Mouse (Mus musculus): ENCODE data around the gene Trpt1.
"Not testable (repeated sequence)": the region's sequence is repeated elsewhere in the genome, so short reads cannot be mapped to it uniquely, and the experiment has no call there.

Gene Trpt1

DNA sequence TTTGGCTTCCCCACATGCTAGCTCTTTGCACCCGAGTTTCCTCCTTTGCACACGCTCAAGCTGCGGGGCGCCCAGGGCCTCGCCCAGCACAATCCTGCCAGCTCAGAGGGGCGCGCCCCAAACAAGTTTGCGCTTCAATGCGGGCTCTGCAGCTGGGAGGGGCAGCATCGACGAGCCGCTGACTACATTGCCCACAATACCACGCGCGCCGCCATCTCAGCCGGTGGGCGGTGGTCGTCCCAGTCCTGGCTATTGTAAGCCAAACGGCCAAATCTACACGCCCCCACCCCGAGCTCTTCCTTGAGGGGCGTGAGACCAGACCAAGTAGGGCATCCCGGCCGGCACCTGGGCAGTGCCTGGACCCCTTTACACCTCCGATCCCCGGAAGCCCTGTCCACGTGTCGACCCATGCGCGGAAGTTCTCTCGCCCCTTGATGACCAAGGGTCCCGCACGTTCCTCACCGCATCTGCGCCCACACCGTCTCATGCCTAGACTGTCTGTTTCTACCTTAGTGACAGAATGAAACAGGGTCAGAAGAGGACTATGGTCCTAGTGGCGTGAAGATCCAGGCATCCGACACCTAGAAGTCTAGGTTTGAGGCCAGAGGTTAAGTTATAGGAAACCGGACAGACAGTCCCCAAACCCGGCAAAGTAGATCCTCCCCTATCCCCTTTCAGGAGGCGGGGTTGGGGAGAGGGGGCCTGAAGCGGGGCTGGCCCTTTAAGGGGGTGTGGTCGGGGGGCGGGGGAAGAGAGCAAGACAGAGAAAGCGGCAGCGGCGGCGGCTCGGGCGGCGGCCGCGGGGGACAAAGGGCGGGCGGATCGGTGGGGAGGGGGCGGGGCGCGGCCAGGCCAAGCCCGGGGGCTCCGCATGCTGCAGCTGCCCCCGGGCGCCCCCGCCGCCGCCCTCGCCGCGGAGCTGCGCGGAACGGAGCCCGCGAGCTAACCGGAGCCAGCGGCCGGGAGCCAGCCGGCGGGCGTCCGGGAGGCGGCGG, 21.4 kb upstream of the Trpt1 start, which contains the start of gene Ppp1r14b:
TSS of gene Ppp1r14b (plus strand) at position 758 of the 995 bp plus-strand sequence.
- DNase-seq (ENCODE audit: inconsistent ontology term) = peak; percentile 96

DNA sequence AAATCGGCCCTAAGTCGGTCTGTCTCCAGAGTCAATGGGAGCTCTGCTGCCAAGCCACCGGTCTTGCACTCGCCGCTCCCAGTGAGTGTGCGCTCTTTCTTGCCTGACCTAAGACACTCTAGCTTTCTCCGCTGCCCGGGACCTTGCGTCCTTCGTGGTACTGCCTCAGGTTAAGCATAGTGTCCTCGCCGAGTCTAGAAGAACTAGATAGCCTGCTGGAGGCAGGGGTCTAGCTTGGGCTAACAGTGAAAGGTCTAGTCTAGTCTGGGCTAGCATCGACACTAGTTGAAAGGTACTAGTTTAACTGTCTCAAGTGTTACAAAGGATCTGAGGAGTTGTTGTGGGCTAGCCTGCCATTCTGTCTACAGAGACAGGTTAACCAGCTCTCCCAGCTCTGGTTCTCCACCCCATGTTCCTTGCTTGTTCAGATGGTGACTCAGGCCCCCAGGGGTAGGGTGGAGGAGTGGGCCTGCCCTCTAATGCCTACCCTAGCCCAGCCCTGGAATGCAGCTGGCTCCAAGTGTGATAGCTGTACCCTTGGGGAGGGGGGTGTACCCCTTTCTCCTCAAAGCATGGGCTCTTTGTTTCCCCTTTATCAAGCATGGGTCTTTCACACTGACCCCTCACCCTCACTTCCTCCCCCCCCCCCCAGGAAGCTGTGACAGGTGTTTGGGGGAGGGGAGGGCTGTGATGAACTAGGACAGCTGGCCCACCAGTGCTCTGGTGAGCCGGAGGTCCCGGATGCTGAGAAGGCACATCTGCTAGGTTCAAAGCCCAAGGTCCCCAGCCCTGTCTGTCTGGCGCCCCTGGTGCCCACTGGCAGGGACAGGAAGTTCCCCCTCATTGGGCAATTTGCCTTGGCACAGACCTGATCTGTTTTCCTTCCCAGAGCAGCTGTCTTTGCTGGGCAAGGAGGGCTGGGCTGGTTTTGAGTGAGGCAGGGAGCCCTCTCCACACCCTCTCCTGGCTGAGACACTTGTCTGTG, 20.1 kb upstream of the Trpt1 start, which contains the start of gene Plcb3:
TSS of gene Plcb3 (minus strand) at position 934 of the 985 bp plus-strand sequence.
- peak; percentile 77 for DNase-seq (ENCODE audit: inconsistent ontology term)

DNA sequence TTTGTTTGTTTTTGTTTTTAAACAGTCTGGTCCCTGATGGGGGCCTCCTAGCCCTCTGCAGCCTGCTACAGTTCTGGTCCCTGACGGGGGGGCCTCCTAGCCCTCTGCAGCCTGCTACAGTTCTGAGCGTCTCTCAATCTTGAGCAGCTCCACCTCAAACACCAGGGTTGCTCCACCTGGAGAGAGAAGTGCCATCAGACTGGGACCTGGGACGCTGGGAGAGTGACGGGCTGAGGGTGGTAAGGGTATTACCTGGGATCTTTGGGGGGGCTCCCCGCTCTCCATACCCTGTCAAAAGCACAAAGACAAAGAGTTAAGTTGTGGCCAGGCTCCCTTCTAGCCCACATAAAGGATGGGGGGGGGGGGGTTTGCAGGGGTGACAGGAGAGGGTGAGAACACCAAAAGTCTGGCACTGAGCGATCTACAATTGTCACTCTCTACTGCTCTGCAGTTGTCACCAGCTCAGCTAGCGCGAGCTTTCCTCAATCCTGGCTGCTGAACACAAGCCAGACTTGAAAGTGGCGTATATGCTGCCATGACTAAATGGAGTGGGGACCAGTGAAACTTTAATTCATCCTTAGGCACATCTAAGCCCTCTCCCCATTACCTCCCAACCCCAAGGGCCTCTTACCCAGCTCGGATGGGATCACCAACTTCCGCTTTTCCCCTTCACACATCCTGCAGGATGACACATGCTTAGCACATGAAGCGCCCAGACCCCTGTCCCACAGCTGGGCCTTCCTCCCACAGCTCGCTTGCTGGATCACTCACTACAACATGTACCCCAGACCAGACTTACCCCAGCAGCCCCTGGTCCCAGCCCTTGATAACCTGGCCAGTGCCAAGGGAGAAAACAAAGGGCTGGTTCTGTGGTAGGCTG, 17.9 kb upstream of the Trpt1 start:
- DNase-seq (ENCODE audit: inconsistent ontology term) = no peak

DNA sequence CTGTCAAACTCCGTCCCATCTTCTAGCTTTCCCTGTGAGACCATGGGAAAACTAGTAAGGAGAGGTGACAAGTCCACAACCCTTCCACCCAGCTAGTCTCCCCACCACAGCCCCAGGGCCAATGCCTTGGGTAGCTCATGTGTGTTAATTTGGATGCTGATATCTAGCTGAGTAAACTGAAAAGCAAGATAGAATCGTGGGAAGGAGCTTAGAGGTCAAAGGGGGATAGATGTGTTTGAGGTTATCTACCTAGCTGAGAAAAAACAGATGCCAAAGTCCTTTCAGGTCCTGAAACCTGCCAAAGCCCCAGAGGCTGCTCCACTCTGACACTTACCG, 17.3 kb upstream of the Trpt1 start:
- no peak for DNase-seq (ENCODE audit: inconsistent ontology term)

DNA sequence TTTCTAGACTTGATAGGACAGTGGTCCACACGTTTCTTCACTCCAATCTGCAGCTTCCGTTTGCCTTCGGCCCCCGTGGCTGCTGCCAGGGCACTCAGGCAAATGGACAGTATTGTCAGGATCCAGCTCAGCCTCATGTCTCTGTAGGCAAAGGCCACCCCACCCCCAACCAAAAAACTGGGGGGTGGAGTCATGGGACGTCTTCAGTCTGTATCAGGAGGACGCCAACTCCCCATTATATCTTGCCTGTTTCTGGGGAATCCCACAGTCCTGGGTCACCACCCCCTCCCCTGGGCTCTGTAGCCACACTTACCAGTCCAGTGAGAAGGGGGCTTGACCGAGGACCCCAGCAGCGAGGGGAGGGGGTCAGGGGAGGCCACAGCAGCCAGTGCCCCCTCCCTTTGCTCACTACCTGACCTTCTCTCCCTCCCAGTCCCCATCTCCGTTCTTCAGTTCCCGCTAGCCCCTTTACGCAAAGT, 16.9 kb upstream of the Trpt1 start:
- peak; percentile 59 for DNase-seq (ENCODE audit: inconsistent ontology term)

DNA sequence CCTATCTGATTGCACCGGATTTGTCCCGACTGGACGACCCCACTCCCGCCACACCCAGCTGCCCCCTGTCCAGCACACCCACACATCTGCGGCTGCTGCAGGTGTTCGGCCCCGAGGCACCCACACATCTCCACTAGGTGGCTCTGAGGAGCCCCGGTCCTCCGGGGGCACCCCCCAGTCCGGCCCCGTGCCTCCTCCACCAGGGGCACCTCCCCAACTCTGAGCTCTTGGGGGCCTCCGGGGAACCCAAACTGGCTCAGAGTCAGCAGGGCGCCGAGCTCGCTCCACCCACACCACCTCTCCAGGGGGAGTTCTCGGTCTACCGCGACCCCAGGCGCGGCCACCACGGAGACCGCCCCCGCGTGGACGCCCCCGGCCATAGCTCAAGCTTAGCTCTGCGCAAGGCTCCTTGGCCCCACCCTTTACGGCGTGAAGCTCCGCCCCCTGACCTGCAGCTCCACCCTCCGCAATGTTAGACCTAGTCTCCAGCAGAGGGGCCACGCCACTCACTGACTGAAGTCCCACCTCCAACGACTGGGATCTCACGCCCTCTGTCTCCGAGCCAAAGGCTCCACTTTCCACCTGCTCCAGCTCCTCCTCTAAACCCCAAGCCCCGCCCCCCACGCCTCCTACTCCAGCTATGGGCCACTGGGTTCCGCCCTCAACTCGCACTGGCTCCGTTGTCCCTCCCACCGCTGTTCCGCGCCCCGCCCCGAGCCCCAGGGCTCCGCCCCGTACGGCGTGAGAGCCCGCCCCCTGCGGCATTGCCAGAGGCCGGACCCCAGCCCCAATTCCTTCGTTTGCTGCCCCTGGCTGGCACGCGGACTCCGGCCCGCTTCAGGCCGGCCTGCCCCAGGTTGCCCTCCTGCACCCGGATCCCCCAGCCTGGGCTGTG, 16.2 kb upstream of the Trpt1 start:
- DNase-seq (ENCODE audit: inconsistent ontology term) = peak; percentile 100

DNA sequence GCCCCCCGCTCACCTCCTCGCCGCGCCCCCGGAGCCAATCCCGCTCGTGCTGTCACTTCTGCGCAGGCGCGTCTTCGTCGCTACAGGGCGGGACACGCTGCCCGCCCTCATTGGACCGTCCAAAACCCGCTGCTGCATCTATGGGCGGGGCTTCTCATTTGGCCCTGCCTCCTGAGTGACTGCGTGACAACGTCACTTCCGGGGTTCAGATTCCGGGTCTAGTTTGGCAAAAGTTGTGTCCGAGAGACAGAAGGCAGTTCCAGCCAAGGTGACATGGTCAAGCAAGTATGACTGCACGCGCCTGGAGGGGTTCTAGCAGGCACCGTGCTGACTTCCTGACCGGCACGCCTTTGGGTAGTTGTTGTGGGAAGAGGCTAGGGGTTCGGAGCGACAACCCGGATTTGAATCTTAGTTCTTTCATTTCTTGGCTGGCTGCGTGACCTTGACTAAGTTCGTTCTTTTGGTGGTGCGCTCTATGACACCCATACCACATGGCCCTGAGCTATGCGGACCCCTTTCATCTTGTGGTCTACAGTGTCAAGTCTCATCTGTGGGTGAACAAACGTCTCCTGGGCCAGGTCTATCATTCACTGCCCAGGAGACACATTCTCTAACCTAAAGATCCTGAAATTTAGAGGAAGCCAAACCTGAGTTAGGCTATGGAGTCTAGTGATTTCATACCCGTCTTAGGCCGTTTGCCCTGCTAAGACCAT, 15.4 kb upstream of the Trpt1 start, which contains the start of gene Fkbp2:
TSS of gene Fkbp2 (minus strand) at position 121 of the 713 bp plus-strand sequence.
- DNase-seq (ENCODE audit: inconsistent ontology term) = peak; percentile 98

DNA sequence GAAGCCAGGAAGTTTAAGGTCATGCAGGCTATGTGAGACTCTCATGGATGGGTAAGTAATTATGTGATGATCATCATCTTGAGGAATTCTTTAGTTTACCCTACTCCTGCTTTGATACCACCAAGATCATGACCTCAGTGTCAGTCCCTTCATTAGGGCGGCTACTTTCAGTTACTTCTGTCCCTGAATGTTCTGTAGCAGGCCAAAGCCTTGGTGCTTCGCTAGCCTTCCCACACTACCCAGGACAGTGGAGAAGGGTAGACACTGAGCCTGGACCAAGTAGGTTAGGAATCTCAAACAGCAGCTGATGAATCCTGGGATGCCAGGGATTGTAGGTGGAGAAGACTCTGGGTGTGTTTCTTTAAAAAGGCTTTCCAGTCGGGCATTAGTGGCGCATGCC, 14.5 kb upstream of the Trpt1 start:
- DNase-seq (ENCODE audit: inconsistent ontology term) = no peak

DNA sequence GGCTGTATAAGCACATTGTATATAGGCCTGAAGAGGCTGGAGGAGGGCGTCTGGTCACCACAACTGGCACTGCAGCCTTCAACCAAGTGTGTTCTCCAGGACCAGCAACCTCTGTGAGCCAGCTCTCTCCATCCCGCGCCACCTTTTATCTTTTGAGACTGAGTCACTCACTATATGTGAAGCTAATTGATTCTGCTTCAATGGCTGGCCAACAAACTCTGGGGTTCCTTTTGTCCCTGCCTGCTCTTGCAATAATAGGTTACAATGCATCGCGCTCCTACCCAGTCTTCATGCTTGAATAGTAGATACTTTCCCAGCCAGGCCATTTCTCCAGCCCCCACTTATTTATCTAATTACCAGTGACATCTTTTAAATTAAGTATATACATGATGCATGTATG, 12.3 kb upstream of the Trpt1 start:
- DNase-seq (ENCODE audit: inconsistent ontology term) = peak; percentile 77

DNA sequence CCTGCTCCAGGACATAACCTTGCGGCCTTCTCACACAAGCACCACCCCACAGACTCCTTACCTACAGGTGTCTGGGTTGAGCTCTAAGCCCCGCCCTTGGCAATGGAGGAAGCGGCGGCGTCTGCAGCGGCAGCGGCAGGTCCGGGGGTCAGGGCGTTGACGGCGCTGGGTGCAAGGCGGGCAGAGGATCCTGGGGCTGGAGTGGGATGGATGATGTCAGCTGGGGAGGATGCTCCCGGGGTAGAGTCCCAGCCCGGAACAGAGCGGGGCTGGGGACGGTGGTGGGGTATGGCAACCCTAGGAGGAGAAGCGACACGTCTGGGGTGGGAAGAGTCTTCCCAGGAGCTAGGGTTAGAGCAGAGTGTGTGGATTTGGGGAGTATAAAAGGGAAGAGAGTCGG, 10.6 kb upstream of the Trpt1 start:
- no peak for DNase-seq (ENCODE audit: inconsistent ontology term)

DNA sequence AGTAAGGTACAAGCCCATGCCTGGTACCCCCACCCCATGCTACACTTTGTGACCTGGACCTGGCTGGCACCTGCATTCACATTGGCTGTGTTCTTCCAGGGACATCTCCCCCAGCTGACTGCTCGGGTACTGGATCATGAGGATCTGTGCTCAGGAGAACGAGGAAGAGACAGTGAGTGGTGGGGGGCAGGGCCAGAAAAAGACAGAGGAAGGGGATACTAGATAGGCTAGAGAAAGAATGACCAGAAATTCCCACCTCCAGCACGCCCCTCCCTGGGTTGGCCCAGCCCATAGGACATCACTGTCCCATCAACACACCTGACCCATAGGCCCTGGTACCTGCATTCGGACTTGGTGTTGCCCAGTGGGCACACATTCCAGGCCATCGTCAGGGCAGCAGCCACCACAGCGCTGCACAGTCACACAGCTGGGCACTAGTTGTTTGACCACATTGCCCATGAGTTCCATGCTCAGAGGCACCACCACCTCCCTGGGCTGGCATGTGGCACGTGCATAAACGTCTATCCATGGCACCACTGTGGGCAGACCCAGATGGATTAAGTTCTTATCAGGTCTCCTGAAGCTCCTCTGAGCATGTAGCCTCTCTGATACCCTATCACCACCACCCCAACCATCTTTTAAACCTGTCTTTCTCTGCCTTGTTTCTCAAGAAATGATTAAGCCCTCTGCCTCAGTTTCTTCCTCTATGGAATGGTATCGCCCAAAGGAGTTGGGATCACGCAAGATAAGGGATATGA, 9.8 kb upstream of the Trpt1 start:
- no peak for DNase-seq (ENCODE audit: inconsistent ontology term)

DNA sequence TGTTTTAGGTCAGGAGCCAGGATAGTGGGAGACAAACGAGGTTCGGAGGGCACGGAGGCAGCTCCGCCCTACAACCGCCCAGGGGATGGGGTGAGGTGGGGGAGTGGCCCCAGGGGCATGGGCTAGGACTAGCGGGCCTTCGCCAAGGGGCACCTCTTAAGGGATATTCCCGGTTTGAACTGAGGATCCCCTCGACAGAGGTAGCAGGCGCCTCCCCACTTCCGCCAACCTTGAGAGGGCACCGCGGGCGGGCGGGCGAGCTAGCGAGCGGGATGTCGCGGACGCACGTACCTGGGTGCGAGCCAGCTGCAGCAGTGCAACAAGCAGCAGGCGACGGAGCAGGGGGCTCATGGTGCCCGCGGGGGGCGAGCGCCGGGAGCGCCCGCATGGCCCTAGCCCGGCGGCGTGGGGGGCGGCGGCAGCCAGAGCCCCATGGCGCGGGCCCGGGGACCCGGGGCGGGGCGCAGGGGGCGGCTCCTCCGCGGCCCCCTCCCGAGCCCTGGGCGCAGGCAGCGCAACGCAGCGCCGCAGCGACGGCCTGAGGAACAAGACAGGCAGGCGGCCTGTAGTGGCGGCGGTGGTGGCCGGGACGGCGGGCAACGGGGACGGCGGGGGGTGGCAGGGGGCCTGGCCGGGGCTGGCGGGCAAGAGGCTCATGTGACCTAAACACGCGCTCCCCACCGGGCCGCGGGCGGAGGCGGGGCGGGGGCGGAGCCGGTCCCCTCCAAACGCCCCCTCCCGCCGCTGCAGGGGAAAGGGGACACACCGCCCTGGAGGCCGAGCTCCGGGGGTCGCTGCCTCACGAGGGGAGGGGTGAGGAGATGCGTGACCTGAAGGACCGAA, 8.6 kb upstream of the Trpt1 start, which contains the start of gene Vegfb:
TSS of gene Vegfb (minus strand) at position 591 of the 843 bp plus-strand sequence.
- peak; percentile 74 for DNase-seq (ENCODE audit: inconsistent ontology term)

DNA sequence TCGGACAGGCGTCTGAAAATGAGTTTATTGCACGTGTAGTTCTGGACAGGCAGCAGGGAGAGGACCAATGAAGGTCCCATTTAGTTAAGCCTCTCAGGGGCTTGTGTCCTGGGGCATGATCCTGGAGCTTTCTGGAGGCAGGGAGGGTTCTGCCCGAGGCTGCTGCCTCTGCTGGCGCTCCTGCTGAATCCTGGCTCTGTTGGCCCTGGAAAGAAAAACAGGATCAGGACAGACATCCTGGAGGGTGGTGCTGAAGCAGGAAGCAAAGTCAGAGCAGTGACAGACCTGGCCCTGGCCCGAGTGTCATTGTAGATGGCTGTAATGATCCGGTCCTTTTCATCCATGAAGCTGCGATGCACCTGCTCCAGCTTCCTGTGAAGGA, 8.0 kb upstream of the Trpt1 start:
- no peak for DNase-seq (ENCODE audit: inconsistent ontology term)

DNA sequence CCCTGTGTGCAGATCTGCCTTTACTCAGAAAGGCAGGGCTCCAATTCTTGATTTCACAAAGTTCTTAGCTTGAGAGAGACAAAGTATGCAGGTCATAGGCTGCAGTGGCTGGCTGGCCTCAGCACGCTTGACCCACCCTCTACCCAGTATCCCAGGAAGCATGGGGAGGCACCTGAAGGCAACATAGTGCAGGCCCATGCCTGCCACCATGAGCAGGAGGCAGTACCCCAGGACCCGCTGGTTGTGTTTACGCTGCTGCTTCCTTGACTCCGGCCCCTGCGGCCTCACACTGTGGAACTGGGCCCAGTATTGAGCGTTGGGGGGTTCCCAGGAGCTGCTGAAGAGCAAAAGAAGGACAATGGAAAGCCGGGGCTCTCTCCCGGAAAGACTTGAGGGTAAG, 6.7 kb upstream of the Trpt1 start:
- no peak for DNase-seq (ENCODE audit: inconsistent ontology term)

DNA sequence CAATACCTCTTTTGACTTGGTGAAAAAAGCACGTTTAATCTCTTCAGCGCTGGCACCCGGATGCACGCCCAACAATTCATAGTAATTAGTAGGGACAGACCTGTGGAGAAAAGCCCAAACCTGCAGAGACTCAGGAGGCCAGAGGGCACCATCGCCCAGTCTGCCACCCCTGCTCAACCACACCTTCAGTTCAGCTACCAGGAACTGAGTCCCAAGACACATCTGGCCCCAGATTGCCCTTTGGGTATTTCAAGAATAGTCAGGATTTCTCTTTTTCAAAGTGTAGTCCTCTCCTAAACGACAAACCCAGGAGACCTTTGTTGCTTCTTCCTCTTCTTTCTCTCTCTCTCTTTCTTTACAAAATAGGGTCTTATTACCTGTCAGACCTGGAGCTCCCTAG, 5.2 kb upstream of the Trpt1 start:
- DNase-seq (ENCODE audit: inconsistent ontology term) = no peak

DNA sequence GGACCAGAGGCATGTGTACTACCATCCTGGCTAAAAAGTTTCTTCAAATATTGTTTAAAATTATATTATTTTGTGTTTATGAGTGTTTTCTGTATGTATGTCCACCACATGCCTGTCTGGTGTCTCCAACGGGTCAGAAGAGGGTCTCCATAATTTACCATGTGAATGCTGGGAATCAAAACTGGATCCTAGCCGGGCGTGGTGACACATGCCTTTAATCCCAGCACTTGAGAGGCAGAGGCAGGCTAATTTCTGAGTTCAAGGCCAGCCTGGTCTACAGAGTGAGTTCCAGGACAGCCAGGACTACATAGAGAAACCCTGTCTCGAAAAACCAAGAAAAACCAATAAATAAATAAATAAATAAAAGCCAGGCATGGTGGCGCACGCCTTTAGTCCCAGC, 4.8 kb upstream of the Trpt1 start:
- not testable (repeated sequence) for DNase-seq (ENCODE audit: inconsistent ontology term)

Measured in Muller cell, postnatal 12 days (primary cell).